ENCODE assay signal across 26 mouse cellular contexts in the genomic region with DNA sequence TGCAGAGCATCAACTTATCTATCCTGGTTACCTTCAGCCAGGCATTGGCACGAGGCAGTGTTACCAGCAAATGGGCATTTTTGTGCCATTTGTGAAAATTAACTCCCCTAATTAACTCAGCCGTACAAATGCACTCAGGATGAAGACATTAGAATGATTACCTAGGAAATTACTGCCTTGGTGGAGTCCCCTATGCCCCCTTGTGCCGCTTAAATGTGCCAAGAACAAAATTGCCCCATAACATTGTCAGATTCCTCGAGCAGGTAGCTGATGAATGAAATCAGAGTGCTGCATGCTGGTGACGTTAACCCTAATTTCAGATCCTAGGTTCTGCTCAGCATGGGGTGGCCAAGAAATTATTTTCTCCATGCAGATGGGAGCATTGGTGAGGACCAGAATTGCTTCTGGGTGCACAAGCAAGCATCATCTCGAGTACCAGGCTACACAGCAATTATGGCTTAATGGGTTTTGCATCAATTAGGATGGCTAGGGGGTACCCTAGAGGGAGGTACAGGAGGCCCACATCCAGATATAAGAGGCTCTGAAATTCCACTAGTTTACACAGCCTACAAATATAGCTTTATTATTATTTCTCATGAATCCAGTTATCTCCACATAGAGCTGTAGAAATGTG.
DNase-seq lines count a peak whose midpoint lies in the region; ATAC-seq and TF ChIP-seq lines count a peak whose summit lies in the region.
"Had no signal": no experiment of that assay in that cellular context is flagged by ENCODE, and none has a peak within 500 bp of the region (broad histone marks: within the 10 kb centered on the region; RNA-seq: fewer than 3 reads in every experiment).

No protein-coding gene starts in this region.

- 0 out of 2 replicates have a peak overlapping the region, but pooled peaks have one; percentile 32 for H3K27ac ChIP-seq in hindbrain, embryonic 13.5 days
- H3K27ac ChIP-seq in hindbrain, embryonic 16.5 days (ENCODE audit: low read depth, low read length): no peak overlapping the region
- H3K27ac ChIP-seq in kidney, adult 2 months (ENCODE audit: insufficient read depth, low read depth, low read length): no peak overlapping the region
- H3K27ac ChIP-seq in neural tube, embryonic 14.5 days (ENCODE audit: low read depth, low read length): no peak overlapping the region
- H3K27ac ChIP-seq: embryonic facial prominence, embryonic 10.5 days; embryonic facial prominence, embryonic 12.5 days; forebrain, embryonic 13.5 days; forebrain, embryonic 15.5 days had no signal

- H3K27me3 ChIP-seq in hindbrain, embryonic 13.5 days: no peaks in the 10 kb centered on the region
- no peaks in the 10 kb centered on the region for H3K27me3 ChIP-seq in hindbrain, embryonic 16.5 days (replicated peaks; ENCODE audit: control insufficient read depth, insufficient read depth, low read length)
- no peaks in the 10 kb centered on the region for H3K27me3 ChIP-seq in kidney, adult 2 months (replicated peaks; ENCODE audit: control insufficient read depth, insufficient read depth, low read length)
- H3K27me3 ChIP-seq in neural tube, embryonic 14.5 days (ENCODE audit: control insufficient read depth, insufficient read depth, low read length): no peaks in the 10 kb centered on the region
- H3K27me3 ChIP-seq: CH12.LX; embryonic facial prominence, embryonic 12.5 days; forebrain, embryonic 13.5 days; forebrain, embryonic 15.5 days had no signal

- DNase-seq in kidney, adult 2 months: peak; percentile 2
- no peak for DNase-seq in kidney, adult 18-20 months
- DNase-seq in brain, embryonic 14.5 days (ENCODE audit: low read depth): peak; percentile 49
- no peak for DNase-seq in cerebellum, adult 11-12 months
- no peak for DNase-seq in thymus, postnatal 4 days
- DNase-seq: adrenal gland, adult 8-10 months; adrenal gland, postnatal 14 days; adrenal gland, postnatal 36 days; B cell, adult 2 months; cerebellum, adult 11 months; cerebellum, adult 2 months; cerebellum, adult 9-10 months; cerebellum, postnatal 10 days; cerebellum, postnatal 25 days had no signal

- ATAC-seq in hindbrain, embryonic 13.5 days (ENCODE audit: low FRiP score): no peak
- ATAC-seq in hindbrain, embryonic 16.5 days: no peak
- ATAC-seq in neural tube, embryonic 14.5 days (ENCODE audit: low read depth): peak; percentile 60
- ATAC-seq: activated CD4-positive, CD25-positive, alpha-beta regulatory T cell, adult 4 months; CD4-positive, CD25-positive, alpha-beta regulatory T cell, adult 4 months; forebrain, embryonic 13.5 days; forebrain, embryonic 15.5 days; Patski had no signal

- no peaks in the 10 kb centered on the region for H3K9me3 ChIP-seq in hindbrain, embryonic 13.5 days
- no peaks in the 10 kb centered on the region for H3K9me3 ChIP-seq in hindbrain, embryonic 16.5 days (ENCODE audit: control insufficient read depth, low read length)
- H3K9me3 ChIP-seq in neural tube, embryonic 14.5 days (ENCODE audit: control insufficient read depth, low read length): no peaks in the 10 kb centered on the region
- H3K9me3 ChIP-seq: embryonic facial prominence, embryonic 10.5 days; embryonic facial prominence, embryonic 12.5 days; forebrain, embryonic 13.5 days; forebrain, embryonic 15.5 days; G1E had no signal

- H3K36me3 ChIP-seq in hindbrain, embryonic 13.5 days: no peaks in the 10 kb centered on the region
- H3K36me3 ChIP-seq in hindbrain, embryonic 16.5 days (ENCODE audit: control insufficient read depth, insufficient read depth, low read length): no peaks in the 10 kb centered on the region
- no peaks in the 10 kb centered on the region for H3K36me3 ChIP-seq in kidney, adult 2 months (ENCODE audit: control insufficient read depth, insufficient read depth, low read length)
- H3K36me3 ChIP-seq in neural tube, embryonic 14.5 days (ENCODE audit: control insufficient read depth, insufficient read depth, low read length): no peaks in the 10 kb centered on the region
- H3K36me3 ChIP-seq: embryonic facial prominence, embryonic 10.5 days; embryonic facial prominence, embryonic 12.5 days; forebrain, embryonic 15.5 days; G1E had no signal

- H3K4me1 ChIP-seq in hindbrain, embryonic 13.5 days (replicated peaks): peaks cover 6% of the 10 kb centered on the region; the same call in 1 of the 2 replicates
- no peaks in the 10 kb centered on the region for H3K4me1 ChIP-seq in hindbrain, embryonic 16.5 days (ENCODE audit: control insufficient read depth, insufficient read depth, low read depth, low read length)
- H3K4me1 ChIP-seq in kidney, adult 2 months (ENCODE audit: control insufficient read depth, insufficient read depth, low read length): no peaks in the 10 kb centered on the region
- no peaks in the 10 kb centered on the region; the same call in 1 of the 2 replicates for H3K4me1 ChIP-seq in neural tube, embryonic 14.5 days (ENCODE audit: control insufficient read depth, insufficient read depth, low read length)
- H3K4me1 ChIP-seq: embryonic facial prominence, embryonic 10.5 days; embryonic facial prominence, embryonic 12.5 days had no signal

- no peak for TF ChIP-seq CTCF in kidney, adult 2 months (conservative IDR thresholded peaks at IDR 0.05; ENCODE audit: insufficient read depth, insufficient read length, low read depth, low read length)
- TF ChIP-seq CTCF in brain, embryonic 14.5 days (IDR thresholded peaks at IDR 0.05; ENCODE audit: borderline replicate concordance, extremely low read depth, insufficient read depth, insufficient read length): no peak

- H3K4me3 ChIP-seq in hindbrain, embryonic 13.5 days: no peak overlapping the region
- no peak overlapping the region for H3K4me3 ChIP-seq in hindbrain, embryonic 16.5 days (ENCODE audit: low read length)
- no peak overlapping the region for H3K4me3 ChIP-seq in kidney, adult 2 months (ENCODE audit: insufficient read depth, low read depth, low read length)
- H3K4me3 ChIP-seq in neural tube, embryonic 14.5 days (ENCODE audit: low read depth, low read length): no peak overlapping the region
- H3K4me3 ChIP-seq: embryonic facial prominence, embryonic 10.5 days; embryonic facial prominence, embryonic 12.5 days; forebrain, embryonic 13.5 days; forebrain, embryonic 15.5 days had no signal

- TF ChIP-seq POLR2A in kidney, adult 2 months (IDR thresholded peaks at IDR 0.05; ENCODE audit: low read depth, low read length): no peak
- TF ChIP-seq POLR2A in brain, embryonic 14.5 days (IDR thresholded peaks at IDR 0.05; ENCODE audit: borderline replicate concordance, extremely low read depth, insufficient read depth, insufficient read length, poor library complexity, severe bottlenecking): no peak

- WGBS in hindbrain, embryonic 13.5 days: 65% methylated on average over 6 of the region's 6 CpGs
- WGBS in hindbrain, embryonic 16.5 days: 49% methylated on average over 6 of the region's 6 CpGs
- WGBS in kidney, adult 2 months: 67% methylated on average over 6 of the region's 6 CpGs
- 41% methylated on average over 6 of the region's 6 CpGs for WGBS in neural tube, embryonic 14.5 days

- no peak overlapping the region for H3K9ac ChIP-seq in hindbrain, embryonic 13.5 days
- H3K9ac ChIP-seq in hindbrain, embryonic 16.5 days (ENCODE audit: low read depth, low read length): no peak overlapping the region
- H3K9ac ChIP-seq in neural tube, embryonic 14.5 days (replicated peaks; ENCODE audit: low read depth, low read length): no peak overlapping the region
- H3K9ac ChIP-seq: embryonic facial prominence, embryonic 12.5 days; forebrain, embryonic 13.5 days; forebrain, embryonic 15.5 days had no signal

- H3K4me2 ChIP-seq in hindbrain, embryonic 13.5 days: no peak overlapping the region
- no peak overlapping the region for H3K4me2 ChIP-seq in hindbrain, embryonic 16.5 days (ENCODE audit: low read length)
- H3K4me2 ChIP-seq in neural tube, embryonic 14.5 days (ENCODE audit: low read depth, low read length): no peak overlapping the region
- H3K4me2 ChIP-seq: embryonic facial prominence, embryonic 12.5 days; forebrain, embryonic 13.5 days; forebrain, embryonic 15.5 days had no signal

Comparison
In these comparisons a context has a peak if more than half of its experiments do, and no peak if none do; other contexts are left out.
1. DNase-seq: peak in kidney, adult 2 months (single experiment) and brain, embryonic 14.5 days (single experiment); none in kidney, adult 18-20 months (single experiment), cerebellum, adult 11-12 months (single experiment) and thymus, postnatal 4 days (single experiment).